Mouse (Mus musculus): ENCODE results near the gene Flcn. TPM values are rescaled to one million over a fixed set of nuclear protein-coding genes. Genes with fewer than 3 reads are reported as not detected.
A peak's percentile ranks its signal among the peaks of the same experiment; 100 is the strongest.
"Not testable (repeated sequence)": the region's sequence is repeated elsewhere in the genome, so short reads cannot be mapped to it uniquely, and the experiment has no call there.

Gene Flcn
- 50.9 and 52.6 TPM in 2 replicates for total RNA-seq (2021)
- long read RNA-seq, transcript Flcn-203 (13 exons, 3,437 nt): major isoform, 49 of 108 reads
- long read RNA-seq, partial matches to known transcripts: 10 of 108 reads
- long read RNA-seq, other reads (novel, unspliced or antisense): 48 of 108 reads

- peak; percentile 85 for DNase-seq
These were observed at the start of gene Flcn for GRCm38 (mm10) chr11:59809670-59810474. TSS of gene Flcn (minus strand) at chr11:59810016.

- DNase-seq: no peak
These were observed 43.0 kb upstream of the Flcn start for GRCm38 (mm10) chr11:59852865-59853264.

GRCm38 (mm10) chr11:59847891-59848884 is 38.4 kb upstream of the Flcn start:
- peak; percentile 82 for DNase-seq

GRCm38 (mm10) chr11:59847131-59847530 is 37.3 kb upstream of the Flcn start:
- DNase-seq: peak; percentile 44

GRCm38 (mm10) chr11:59846311-59846710 is 36.5 kb upstream of the Flcn start:
- DNase-seq: no peak

GRCm38 (mm10) chr11:59839459-59840126 is 29.8 kb upstream of the Flcn start, which contains the start of gene Cops3:
TSS of gene Cops3 (minus strand) at chr11:59839838.
- DNase-seq: peak; percentile 94

- DNase-seq: peak; percentile 94
These were observed 29.2 kb upstream of the Flcn start, which contains the start of gene Nt5m for GRCm38 (mm10) chr11:59839008-59839458. TSS of gene Nt5m (plus strand) at chr11:59839447.

- no peak for DNase-seq
These were observed 28.6 kb upstream of the Flcn start for GRCm38 (mm10) chr11:59838426-59838825.

- not testable (repeated sequence) for DNase-seq
These were observed 28.0 kb upstream of the Flcn start for GRCm38 (mm10) chr11:59837789-59838188.

GRCm38 (mm10) chr11:59821625-59822024 is 11.8 kb upstream of the Flcn start:
- DNase-seq: no peak

GRCm38 (mm10) chr11:59817916-59818315 is 8.1 kb upstream of the Flcn start:
- no peak for DNase-seq

- DNase-seq: no peak
These were observed 5.8 kb upstream of the Flcn start for GRCm38 (mm10) chr11:59815482-59816065.

- DNase-seq: no peak
These were observed 5.1 kb upstream of the Flcn start for GRCm38 (mm10) chr11:59814936-59815335.

GRCm38 (mm10) chr11:59814311-59814710 is 4.5 kb upstream of the Flcn start:
- no peak for DNase-seq

- no peak for DNase-seq
These were observed 3.5 kb upstream of the Flcn start for GRCm38 (mm10) chr11:59813276-59813675.

GRCm38 (mm10) chr11:59811211-59811610 is 1.4 kb upstream of the Flcn start:
- no peak for DNase-seq

GRCm38 (mm10) chr11:59810480-59811158 is 803 bp upstream of the Flcn start:
- no peak for DNase-seq

GRCm38 (mm10) chr11:59809071-59809669 is 646 bp downstream of the Flcn start:
- no peak for DNase-seq

- DNase-seq: no peak
These were observed 1.5 kb downstream of the Flcn start for GRCm38 (mm10) chr11:59808170-59808960.
